ENCODE assay signal across 28 mouse cellular contexts in the genomic region with DNA sequence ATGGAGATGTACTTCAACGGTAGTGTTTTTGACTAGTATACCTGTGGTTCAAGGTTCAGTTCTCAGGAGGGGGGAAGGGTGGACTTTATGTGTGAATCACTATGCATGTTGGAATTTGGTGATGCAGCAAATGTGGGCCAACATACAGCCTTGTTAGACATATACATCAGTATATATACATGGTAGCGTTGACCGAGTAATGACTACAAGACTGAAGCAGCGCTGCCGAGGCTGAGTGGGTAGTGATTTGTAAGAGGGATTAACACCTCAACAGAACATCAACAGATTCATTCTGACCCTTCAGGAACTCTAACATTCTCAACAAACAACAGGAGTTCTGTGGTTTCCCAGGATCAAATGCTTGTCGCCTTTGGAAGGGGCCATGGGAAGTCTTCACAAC. TPM values are rescaled to one million over a fixed set of nuclear protein-coding genes. Genes with fewer than 3 reads are reported as not detected.
"Had no signal": no experiment of that assay in that cellular context is flagged by ENCODE, and none has a peak within 500 bp of the region (broad histone marks: within the 10 kb centered on the region; RNA-seq: fewer than 3 reads in every experiment).

No protein-coding gene starts in this region.

- H3K27ac ChIP-seq: embryonic facial prominence, embryonic 10.5 days; embryonic facial prominence, embryonic 12.5 days; embryonic facial prominence, embryonic 13.5 days; embryonic facial prominence, embryonic 15.5 days; forebrain, embryonic 10.5 days; forebrain, embryonic 12.5 days; forebrain, embryonic 13.5 days; forebrain, embryonic 15.5 days; gastrocnemius, adult 2 months; heart, adult 2 months had no signal

- H3K4me1 ChIP-seq: embryonic facial prominence, embryonic 12.5 days; embryonic facial prominence, embryonic 13.5 days; embryonic facial prominence, embryonic 15.5 days; forebrain, embryonic 12.5 days; forebrain, embryonic 13.5 days; forebrain, embryonic 15.5 days had no signal

- DNase-seq: cerebellum, adult 2 months; cerebellum, adult 8-10 months; cerebellum, adult 9-10 months; cerebellum, adult 9-11 months; cerebellum, postnatal 10 days; cerebellum, postnatal 14 days; cerebellum, postnatal 25 days; cerebellum, postnatal 36 days; embryo, embryonic 11 days; forebrain, postnatal 0 days; gastrocnemius, adult 2 months; gastrocnemius, postnatal 10 days; gastrocnemius, postnatal 14 days; gastrocnemius, postnatal 25 days; gastrocnemius, postnatal 36 days; heart, adult 18-20 months; heart, adult 2 months had no signal

- H3K9ac ChIP-seq: embryonic facial prominence, embryonic 12.5 days; embryonic facial prominence, embryonic 13.5 days; embryonic facial prominence, embryonic 15.5 days; forebrain, embryonic 12.5 days; forebrain, embryonic 13.5 days; forebrain, embryonic 15.5 days; forebrain, postnatal 0 days had no signal

- H3K36me3 ChIP-seq: embryonic facial prominence, embryonic 10.5 days; embryonic facial prominence, embryonic 12.5 days; embryonic facial prominence, embryonic 13.5 days; embryonic facial prominence, embryonic 15.5 days; forebrain, embryonic 10.5 days; forebrain, embryonic 12.5 days; forebrain, embryonic 15.5 days had no signal

- H3K4me3 ChIP-seq: embryonic facial prominence, embryonic 10.5 days; embryonic facial prominence, embryonic 12.5 days; embryonic facial prominence, embryonic 13.5 days; embryonic facial prominence, embryonic 15.5 days; erythroblast, embryonic 14.5 days; forebrain, embryonic 10.5 days; forebrain, embryonic 12.5 days; forebrain, embryonic 13.5 days; forebrain, embryonic 15.5 days; gastrocnemius, adult 2 months; heart, adult 2 months had no signal

- ATAC-seq: forebrain, embryonic 13.5 days; forebrain, embryonic 14.5 days; forebrain, embryonic 15.5 days; forebrain, embryonic 16.5 days; forebrain, postnatal 0 days had no signal

- H3K27me3 ChIP-seq: embryonic facial prominence, embryonic 12.5 days; embryonic facial prominence, embryonic 13.5 days; embryonic facial prominence, embryonic 15.5 days; forebrain, embryonic 12.5 days; forebrain, embryonic 13.5 days; forebrain, embryonic 15.5 days had no signal

- H3K4me2 ChIP-seq: embryonic facial prominence, embryonic 12.5 days; embryonic facial prominence, embryonic 13.5 days; embryonic facial prominence, embryonic 15.5 days; forebrain, embryonic 12.5 days; forebrain, embryonic 13.5 days; forebrain, embryonic 15.5 days had no signal

- H3K9me3 ChIP-seq: embryonic facial prominence, embryonic 12.5 days; embryonic facial prominence, embryonic 13.5 days; embryonic facial prominence, embryonic 15.5 days; forebrain, embryonic 10.5 days; forebrain, embryonic 12.5 days; forebrain, embryonic 15.5 days had no signal

RNA-seq across cellular contexts. Expression of gene Map3k5, which starts 55.7 kb away (rescaled TPM):
- polyA plus RNA-seq: erythroblast, embryonic 14.5 days had no signal
